8 mouse cellular contexts compared by ENCODE assay signal in genomic region chr13:55172336-55172770, GRCm38 (mm10). TPM values are rescaled to one million over a fixed set of nuclear protein-coding genes. Genes with fewer than 3 reads are reported as not detected.
DNase-seq lines count a peak whose midpoint lies in the region; ATAC-seq and TF ChIP-seq lines count a peak whose summit lies in the region.

No protein-coding gene starts in this region.

- no peaks in the 10 kb centered on the region for H3K36me3 ChIP-seq in heart, embryonic 16.5 days (ENCODE audit: control insufficient read depth, insufficient read depth)
- no peaks in the 10 kb centered on the region for H3K36me3 ChIP-seq in E14TG2a.4 (ENCODE audit: insufficient read depth, low read length)
- no peaks in the 10 kb centered on the region for H3K36me3 ChIP-seq in embryonic facial prominence, embryonic 15.5 days
- no peaks in the 10 kb centered on the region for H3K36me3 ChIP-seq in liver, embryonic 12.5 days

- peak overlapping the region; percentile 51; the same call in 1 of the 2 replicates for H3K9ac ChIP-seq in heart, embryonic 16.5 days (ENCODE audit: low read length)
- no peak overlapping the region for H3K9ac ChIP-seq in embryonic facial prominence, embryonic 15.5 days
- no peak overlapping the region for H3K9ac ChIP-seq in liver, embryonic 12.5 days

- 41% methylated on average over 7 of the region's 7 CpGs for WGBS in heart, embryonic 16.5 days
- WGBS in embryonic facial prominence, embryonic 15.5 days = 30% methylated on average over 7 of the region's 7 CpGs
- 44% methylated on average over 7 of the region's 7 CpGs for WGBS in liver, embryonic 12.5 days (ENCODE audit: insufficient replicate concordance)

- no peaks in the 10 kb centered on the region for H3K9me3 ChIP-seq in heart, embryonic 16.5 days (replicated peaks; ENCODE audit: control insufficient read depth, low read length)
- peaks cover 4% of the 10 kb centered on the region for H3K9me3 ChIP-seq in E14TG2a.4 (ENCODE audit: low read length)
- H3K9me3 ChIP-seq in embryonic facial prominence, embryonic 15.5 days (replicated peaks) = no peaks in the 10 kb centered on the region
- no peaks in the 10 kb centered on the region for H3K9me3 ChIP-seq in liver, embryonic 12.5 days (replicated peaks)

- intact Hi-C loops in heart, postnatal 36 days (cut with DNase I) = no loop called here

- ATAC-seq in heart, embryonic 16.5 days (replicated peaks; ENCODE audit: extremely low read depth, insufficient read depth, low FRiP score) = no peak
- ATAC-seq in embryonic facial prominence, embryonic 15.5 days (ENCODE audit: insufficient number of reproducible peaks, low FRiP score, low TSS enrichment, low read depth) = no peak
- ATAC-seq in liver, embryonic 12.5 days = no peak

- peak overlapping the region; percentile 32; the same call in 1 of the 2 replicates for H3K4me3 ChIP-seq in heart, embryonic 16.5 days (ENCODE audit: low read length)
- peak overlapping the region; percentile 56 for H3K4me3 ChIP-seq in E14TG2a.4 (replicated peaks; ENCODE audit: low read length)
- no peak overlapping the region for H3K4me3 ChIP-seq in embryonic facial prominence, embryonic 15.5 days (replicated peaks)
- H3K4me3 ChIP-seq in liver, embryonic 12.5 days = no peak overlapping the region

- H3K4me2 ChIP-seq in heart, embryonic 16.5 days (ENCODE audit: low read depth, low read length) = peak overlapping the region; percentile 61
- peak overlapping the region; percentile 44; the same call in 1 of the 2 replicates for H3K4me2 ChIP-seq in embryonic facial prominence, embryonic 15.5 days (replicated peaks)
- H3K4me2 ChIP-seq in liver, embryonic 12.5 days = peak overlapping the region; percentile 47; the same call in 1 of the 2 replicates

- peaks cover 11% of the 10 kb centered on the region for H3K4me1 ChIP-seq in heart, embryonic 16.5 days (ENCODE audit: control insufficient read depth, insufficient read depth, low read length)
- peaks cover 41% of the 10 kb centered on the region for H3K4me1 ChIP-seq in E14TG2a.4 (replicated peaks; ENCODE audit: low read depth, low read length)
- H3K4me1 ChIP-seq in embryonic facial prominence, embryonic 15.5 days = peaks cover 37% of the 10 kb centered on the region
- peaks cover 8% of the 10 kb centered on the region for H3K4me1 ChIP-seq in liver, embryonic 12.5 days

- 0 out of 2 replicates have a peak, but pooled peaks cover 2% of the 10 kb centered on the region for H3K27me3 ChIP-seq in heart, embryonic 16.5 days (ENCODE audit: control insufficient read depth, insufficient read depth, low read length)
- peaks cover 26% of the 10 kb centered on the region for H3K27me3 ChIP-seq in E14TG2a.4 (ENCODE audit: insufficient read depth, low read length)
- no peaks in the 10 kb centered on the region for H3K27me3 ChIP-seq in embryonic facial prominence, embryonic 15.5 days
- H3K27me3 ChIP-seq in liver, embryonic 12.5 days (replicated peaks) = peaks cover 4% of the 10 kb centered on the region; the same call in 1 of the 2 replicates

- no peak for TF ChIP-seq CTCF in E14TG2a.4 (conservative IDR thresholded peaks at IDR 0.05; ENCODE audit: low read length)

- H3K27ac ChIP-seq in heart, embryonic 16.5 days (ENCODE audit: low read length) = no peak overlapping the region
- peak overlapping the region; percentile 87 for H3K27ac ChIP-seq in embryonic facial prominence, embryonic 15.5 days (replicated peaks)
- no peak overlapping the region for H3K27ac ChIP-seq in liver, embryonic 12.5 days

- no peak for DNase-seq in heart, postnatal 36 days
- no peak for DNase-seq in adipocyte (ENCODE audit: low spot score)
- DNase-seq in frontal cortex, postnatal 10 days (ENCODE audit: low spot score in 2 of 2) = no peak
- no peak for DNase-seq in c-Kit-positive CD71-positive TER-119-positive erythroid progenitor cells, embryonic 14.5 days (ENCODE audit: low spot score)

RNA-seq across cellular contexts. Expression of gene Fgfr4, which starts 19.9 kb away (rescaled TPM):
- 0.80 and 2.6 TPM in 2 replicates for polyA plus RNA-seq in heart, embryonic 16.5 days (2015; fragmentation: Nextera tagmentation; extraction: Ambion mirVana)
- total RNA-seq in heart, postnatal 36 days (2021) = under 1 TPM; 0.36 to 0.73 TPM
- polyA plus RNA-seq in embryonic facial prominence, embryonic 15.5 days (2015; fragmentation: Nextera tagmentation; extraction: Ambion mirVana) = 12.7 and 14.6 TPM in 2 replicates
- 5.0 and 5.7 TPM in 2 replicates for polyA plus RNA-seq in liver, embryonic 12.5 days (2016; fragmentation: Nextera tagmentation; extraction: Ambion mirVana)

RNA-seq across cellular contexts. Expression of gene Nsd1, which starts 37.2 kb away (rescaled TPM):
- 38.1 and 40.5 TPM in 2 replicates for polyA plus RNA-seq in heart, embryonic 16.5 days (2015; fragmentation: Nextera tagmentation; extraction: Ambion mirVana)
- 10 to 100 TPM; 57.8 to 62.0 TPM for total RNA-seq in heart, postnatal 36 days (2021)
- 54.0 and 56.0 TPM in 2 replicates for polyA plus RNA-seq in embryonic facial prominence, embryonic 15.5 days (2015; fragmentation: Nextera tagmentation; extraction: Ambion mirVana)
- 27.1 and 27.5 TPM in 2 replicates for polyA plus RNA-seq in liver, embryonic 12.5 days (2016; fragmentation: Nextera tagmentation; extraction: Ambion mirVana)

RNA-seq across cellular contexts. Expression of gene Gm17617, which starts 39.0 kb away (rescaled TPM):
- not detected in 2 replicates for polyA plus RNA-seq in heart, embryonic 16.5 days (2015; fragmentation: Nextera tagmentation; extraction: Ambion mirVana)
- not detected for total RNA-seq in heart, postnatal 36 days (2021)
- not detected in 2 replicates for polyA plus RNA-seq in embryonic facial prominence, embryonic 15.5 days (2015; fragmentation: Nextera tagmentation; extraction: Ambion mirVana)
- not detected in 2 replicates for polyA plus RNA-seq in liver, embryonic 12.5 days (2016; fragmentation: Nextera tagmentation; extraction: Ambion mirVana)

Comparison
In these comparisons a context has a peak if more than half of its experiments do, and no peak if none do; other contexts are left out.
1. H3K4me3 ChIP-seq: peak in heart, embryonic 16.5 days (single experiment) and E14TG2a.4 (single experiment); none in embryonic facial prominence, embryonic 15.5 days (single experiment) and liver, embryonic 12.5 days (single experiment).
2. Peak in every context shown above with its lines, with median percentiles within 50 percentile points of each other: H3K4me2 ChIP-seq.